8 mouse cellular contexts compared by ENCODE assay signal in genomic region chr2:160742161-160742609, GRCm38 (mm10). TPM values are rescaled to one million over a fixed set of nuclear protein-coding genes. Genes with fewer than 3 reads are reported as not detected.
DNase-seq lines count a peak whose midpoint lies in the region; ATAC-seq and TF ChIP-seq lines count a peak whose summit lies in the region.

No protein-coding gene starts in this region.

- TF ChIP-seq POLR2A in CH12.LX (IDR thresholded peaks at IDR 0.05; ENCODE audit: low read depth, low read length) (no peak), myocyte (IDR thresholded peaks at IDR 0.05; ENCODE audit: insufficient read length, low read depth) (no peak)

- no peak overlapping the region for H3K4me3 ChIP-seq in kidney, postnatal 0 days (replicated peaks; ENCODE audit: low read depth, low read length)
- H3K4me3 ChIP-seq in CH12.LX (replicated peaks in 1 of 3; ENCODE audit: low read depth in 2 of 3, low read length in 2 of 3, poor library complexity in 1 of 3) (no peak overlapping the region), myocyte (no peak overlapping the region)
- no peak overlapping the region for H3K4me3 ChIP-seq in forebrain, embryonic 14.5 days (ENCODE audit: low read depth, low read length)

- dilution Hi-C loops in CH12.LX (cut with MboI; ENCODE audit: extremely low pct_ligation_motif_present, extremely low pct_unique_long_range_greater_than_20kb, low sequenced_read_pairs): no loop called here

- no peak overlapping the region for H3ac ChIP-seq in myocyte (ENCODE audit: control insufficient read depth, insufficient read length)

- H3K27ac ChIP-seq in kidney, postnatal 0 days: peak overlapping the region; percentile 43
- H3K27ac ChIP-seq in CH12.LX (ENCODE audit: insufficient read depth, low read depth): peak overlapping the region; percentile 14; the same call in 1 of the 2 replicates
- H3K27ac ChIP-seq in forebrain, embryonic 14.5 days (ENCODE audit: low read depth, low read length): peak overlapping the region; percentile 17; the same call in 1 of the 2 replicates

- in situ Hi-C loops in CH12.LX (cut with MboI; ENCODE audit: low pct_ligation_motif_present, low pct_unique_long_range_greater_than_20kb, low sequenced_read_pairs): no loop called here

- H3K36me3 ChIP-seq in kidney, postnatal 0 days (ENCODE audit: insufficient read depth, low read length): peaks cover 5% of the 10 kb centered on the region; the same call in 1 of the 2 replicates
- H3K36me3 ChIP-seq in CH12.LX (replicated peaks in 1 of 2; ENCODE audit: control insufficient read depth in 1 of 2, insufficient read depth in 1 of 2, low read length in 1 of 2): peaks cover 0 to 29% of the 10 kb centered on the region in 2 experiments
- peaks cover 41% of the 10 kb centered on the region for H3K36me3 ChIP-seq in forebrain, embryonic 14.5 days (ENCODE audit: control insufficient read depth, insufficient read depth, low read length)
- H3K36me3 ChIP-seq in myocyte (ENCODE audit: control insufficient read depth, insufficient read depth): no peaks in the 10 kb centered on the region

- no peak for ATAC-seq in kidney, postnatal 0 days (replicated peaks; ENCODE audit: low FRiP score, low read depth)
- no peak for ATAC-seq in forebrain, embryonic 14.5 days

- no peak for TF ChIP-seq EP300 in CH12.LX (IDR thresholded peaks at IDR 0.05; ENCODE audit: low read length)

- H3K9me3 ChIP-seq in kidney, postnatal 0 days (replicated peaks; ENCODE audit: low read length): no peaks in the 10 kb centered on the region
- H3K9me3 ChIP-seq in CH12.LX (replicated peaks; ENCODE audit: low read length): no peaks in the 10 kb centered on the region
- H3K9me3 ChIP-seq in forebrain, embryonic 14.5 days (replicated peaks; ENCODE audit: control insufficient read depth, low read length): no peaks in the 10 kb centered on the region

- peaks cover 28% of the 10 kb centered on the region for H3K4me1 ChIP-seq in kidney, postnatal 0 days (replicated peaks; ENCODE audit: insufficient read depth, low read length)
- H3K4me1 ChIP-seq in CH12.LX (ENCODE audit: control insufficient read depth in 1 of 2, insufficient read depth in 2 of 2): peaks cover 17 to 81% of the 10 kb centered on the region in 2 experiments
- H3K4me1 ChIP-seq in forebrain, embryonic 14.5 days (ENCODE audit: control insufficient read depth, insufficient read depth, low read length): peaks cover 30% of the 10 kb centered on the region

- WGBS in kidney, postnatal 0 days: 55% methylated on average over 1 of the region's 1 CpGs
- WGBS in forebrain, embryonic 14.5 days: 88% methylated on average over 1 of the region's 1 CpGs

- no peaks in the 10 kb centered on the region for H3K27me3 ChIP-seq in kidney, postnatal 0 days (ENCODE audit: insufficient read depth, low read length)
- H3K27me3 ChIP-seq in CH12.LX (replicated peaks): no peaks in the 10 kb centered on the region
- no peaks in the 10 kb centered on the region for H3K27me3 ChIP-seq in forebrain, embryonic 14.5 days (replicated peaks; ENCODE audit: control insufficient read depth, insufficient read depth, low read length)
- no peaks in the 10 kb centered on the region for H3K27me3 ChIP-seq in myocyte (ENCODE audit: control insufficient read depth, insufficient read depth, insufficient read length)

- TF ChIP-seq RAD21 in CH12.LX (IDR thresholded peaks at IDR 0.05; ENCODE audit: low read depth, low read length): no peak

- no peak overlapping the region for H3K4me2 ChIP-seq in kidney, postnatal 0 days (ENCODE audit: low read length)
- no peak overlapping the region for H3K4me2 ChIP-seq in CH12.LX (ENCODE audit: insufficient read depth, low read depth, poor library complexity, severe bottlenecking)
- no peak overlapping the region for H3K4me2 ChIP-seq in forebrain, embryonic 14.5 days (ENCODE audit: low read length)
- no peak overlapping the region for H3K4me2 ChIP-seq in myocyte (ENCODE audit: low read depth)

- no peak for DNase-seq in kidney, postnatal 0 days (ENCODE audit: low spot score)
- DNase-seq in kidney, postnatal 14 days: no peak
- peak; percentile 55 for DNase-seq in CH12.LX (ENCODE audit: extremely low read depth)
- no peak for DNase-seq in forebrain, embryonic 14.5 days (ENCODE audit: low spot score)
- no peak for DNase-seq in right cerebral cortex, postnatal 36 days (ENCODE audit: low spot score in 2 of 2)
- no peak for DNase-seq in frontal cortex, postnatal 25 days (ENCODE audit: low spot score in 2 of 2)
- DNase-seq in embryo, embryonic 10.5 days (ENCODE audit: low spot score): no peak

- no peaks in the 10 kb centered on the region for H3K79me2 ChIP-seq in CH12.LX (replicated peaks; ENCODE audit: control insufficient read depth, extremely low read depth, insufficient read depth, poor library complexity, severe bottlenecking)
- peaks cover 72% of the 10 kb centered on the region for H3K79me2 ChIP-seq in myocyte (ENCODE audit: control insufficient read depth, insufficient read depth)

- TF ChIP-seq CTCF in kidney, postnatal 0 days (IDR thresholded peaks at IDR 0.05; ENCODE audit: low read depth): no peak
- TF ChIP-seq CTCF in CH12.LX (conservative IDR thresholded peaks at IDR 0.05 in 1 of 2, IDR thresholded peaks at IDR 0.05 in 1 of 2; ENCODE audit: low read depth in 2 of 2, low read length in 2 of 2): no peak; a peak in 1 of 4 replicates

- no peak overlapping the region for H3K9ac ChIP-seq in kidney, postnatal 0 days (ENCODE audit: low read depth, low read length)
- H3K9ac ChIP-seq in CH12.LX (ENCODE audit: insufficient read depth, low read depth): no peak overlapping the region
- H3K9ac ChIP-seq in forebrain, embryonic 14.5 days (ENCODE audit: low read length): no peak overlapping the region

TF ChIP-seq in CH12.LX, 34 proteins besides CTCF, POLR2A, EP300 and RAD21:
- no peak for TF ChIP-seq PAX5 (IDR thresholded peaks at IDR 0.05; ENCODE audit: low read length)
- no peak for TF ChIP-seq IRF4 (IDR thresholded peaks at IDR 0.05; ENCODE audit: low read depth, low read length)
- TF ChIP-seq SIN3A (IDR thresholded peaks at IDR 0.05; ENCODE audit: low read length): no peak
- TF ChIP-seq MEF2A (IDR thresholded peaks at IDR 0.05; ENCODE audit: borderline replicate concordance, low read depth, low read length): no peak
- no peak for TF ChIP-seq JUND (conservative IDR thresholded peaks at IDR 0.05; ENCODE audit: low read depth, low read length)
- no peak for TF ChIP-seq POLR2AphosphoS2 (IDR thresholded peaks at IDR 0.05; ENCODE audit: low read depth, low read length)
- no peak for TF ChIP-seq USF2 (conservative IDR thresholded peaks at IDR 0.05; ENCODE audit: low read depth, low read length)
- no peak for TF ChIP-seq MYC (IDR thresholded peaks at IDR 0.05; ENCODE audit: low read depth, low read length)
- no peak for TF ChIP-seq USF1 (IDR thresholded peaks at IDR 0.05; ENCODE audit: low read depth, low read length)
- TF ChIP-seq CHD1 (IDR thresholded peaks at IDR 0.05; ENCODE audit: low read depth, low read length): no peak
- TF ChIP-seq HCFC1 (IDR thresholded peaks at IDR 0.05; ENCODE audit: low read depth, low read length): no peak
- TF ChIP-seq ZNF384 (IDR thresholded peaks at IDR 0.05; ENCODE audit: low read depth, low read length): no peak
- TF ChIP-seq E2F4 (IDR thresholded peaks at IDR 0.05; ENCODE audit: insufficient replicate concordance, low read depth, low read length): no peak
- TF ChIP-seq UBTF (IDR thresholded peaks at IDR 0.05; ENCODE audit: low read depth, low read length): no peak
- no peak for TF ChIP-seq MXI1 (IDR thresholded peaks at IDR 0.05; ENCODE audit: low read depth, low read length)

TF ChIP-seq in myocyte, 11 proteins besides CTCF, POLR2A, EP300 and RAD21:
- TF ChIP-seq USF1 (IDR thresholded peaks at IDR 0.05; ENCODE audit: low read depth) (peak; percentile 61), MYOD1 (IDR thresholded peaks at IDR 0.05; ENCODE audit: control insufficient read depth in 1 of 3, insufficient read length in 2 of 3, low read depth in 2 of 3) (peak in 2 of 3 experiments; percentile 48 to 78), MYOG (IDR thresholded peaks at IDR 0.05; ENCODE audit: control insufficient read depth in 1 of 3, insufficient read depth in 1 of 3, insufficient read length in 2 of 3, low read depth in 2 of 3) (peak in 2 of 3 experiments; percentile 16 to 80), TCF3 (IDR thresholded peaks at IDR 0.05; ENCODE audit: insufficient read length, low read depth) (no peak), TCF12 (IDR thresholded peaks at IDR 0.05; ENCODE audit: insufficient read depth, poor library complexity, severe bottlenecking) (peak; percentile 9)

RNA-seq across cellular contexts. Expression of gene Plcg1, which starts 11.1 kb away (rescaled TPM):
- 31.6 and 32.5 TPM in 2 replicates for polyA plus RNA-seq in kidney, postnatal 0 days (2015; fragmentation: Nextera tagmentation; extraction: Ambion mirVana)
- total RNA-seq in CH12.LX (2012; rRNA removed) (16.9 and 28.1 TPM in 2 replicates), CH12.LX (2014; rRNA removed) (15.5 and 16.1 TPM in 2 replicates)
- polyA plus RNA-seq in CH12.LX (2012; ENCODE audit: insufficient read length, low read depth) (16.6 and 17.6 TPM in 2 replicates), myocyte (2012; fragmentation: generic; extraction: Trizol) (36.6 TPM)
- 40.2 and 48.7 TPM in 2 replicates for polyA plus RNA-seq in forebrain, embryonic 14.5 days (2014; fragmentation: Nextera tagmentation; extraction: Ambion mirVana)
